Mouse (Mus musculus): ENCODE data around the gene Gm10352. TPM values are rescaled to one million over a fixed set of nuclear protein-coding genes. Genes with fewer than 3 reads are reported as not detected.

Gm10352 gene
- polyA plus RNA-seq (2014; fragmentation: Illumina TruSeq; extraction: RNeasy Lipid Tissue Mini Kit (QIAGEN cat#74804)) = not detected

DNA sequence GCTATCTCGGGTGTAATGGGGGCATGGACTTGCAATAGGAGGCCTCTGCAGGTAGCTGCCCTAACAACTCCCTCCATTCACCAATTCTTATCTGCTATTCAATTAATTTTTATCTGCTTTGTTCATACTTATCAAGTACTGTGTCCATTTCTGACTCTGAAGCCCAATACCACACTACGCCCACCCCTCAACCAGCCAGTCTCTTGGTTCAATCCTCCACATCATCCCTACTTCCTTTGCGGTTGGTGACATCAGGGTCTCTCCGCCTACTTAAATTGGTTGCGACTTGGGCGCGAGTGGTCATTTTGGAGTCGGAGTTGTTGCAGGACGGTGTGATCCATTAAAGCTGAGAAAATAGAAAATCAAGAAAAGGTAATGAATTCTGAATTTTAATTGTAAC lies at the start of gene Gm10352:
TSS of gene Gm10352 (plus strand) at position 301 of the 400 bp plus-strand sequence.

DNA sequence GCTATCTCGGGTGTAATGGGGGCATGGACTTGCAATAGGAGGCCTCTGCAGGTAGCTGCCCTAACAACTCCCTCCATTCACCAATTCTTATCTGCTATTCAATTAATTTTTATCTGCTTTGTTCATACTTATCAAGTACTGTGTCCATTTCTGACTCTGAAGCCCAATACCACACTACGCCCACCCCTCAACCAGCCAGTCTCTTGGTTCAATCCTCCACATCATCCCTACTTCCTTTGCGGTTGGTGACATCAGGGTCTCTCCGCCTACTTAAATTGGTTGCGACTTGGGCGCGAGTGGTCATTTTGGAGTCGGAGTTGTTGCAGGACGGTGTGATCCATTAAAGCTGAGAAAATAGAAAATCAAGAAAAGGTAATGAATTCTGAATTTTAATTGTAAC lies 31.5 kb downstream of the Gm10352 start, which contains the start of gene Gm29289:
TSS of gene Gm29289 (plus strand) at position 301 of the 400 bp plus-strand sequence.

Other genes starting within 250 kb of the Gm10352 start
- not detected for gene Sry, start 237.3 kb upstream of the Gm10352 start, polyA plus RNA-seq (2014; fragmentation: Illumina TruSeq; extraction: RNeasy Lipid Tissue Mini Kit (QIAGEN cat#74804))
- gene H2al2b, start 180.3 kb upstream of the Gm10352 start, polyA plus RNA-seq (2014; fragmentation: Illumina TruSeq; extraction: RNeasy Lipid Tissue Mini Kit (QIAGEN cat#74804)) = not detected
- gene Gm4064, start 104.8 kb upstream of the Gm10352 start, polyA plus RNA-seq (2014; fragmentation: Illumina TruSeq; extraction: RNeasy Lipid Tissue Mini Kit (QIAGEN cat#74804)) = not detected
- gene Rbmy, start 70.3 kb upstream of the Gm10352 start, polyA plus RNA-seq (2014; fragmentation: Illumina TruSeq; extraction: RNeasy Lipid Tissue Mini Kit (QIAGEN cat#74804)) = not detected
- not detected for gene Gm10256, start 70.3 kb upstream of the Gm10352 start, polyA plus RNA-seq (2014; fragmentation: Illumina TruSeq; extraction: RNeasy Lipid Tissue Mini Kit (QIAGEN cat#74804))
- gene Gm29289, start 31.6 kb downstream of the Gm10352 start, polyA plus RNA-seq (2014; fragmentation: Illumina TruSeq; extraction: RNeasy Lipid Tissue Mini Kit (QIAGEN cat#74804)) = not detected